Mouse (Mus musculus) bone marrow macrophage, adult 2 months (primary cell): ENCODE measurements around the gene Trip6.

Experiments used
- CTCF ChIP-seq: IDR thresholded peaks from 2 replicates; pipeline ENCODE4 v1.5.1; 2012; ENCODE audit warnings: low read depth, mild to moderate bottlenecking, low read length, moderate library complexity
- POLR2A ChIP-seq: IDR thresholded peaks from 2 replicates; pipeline ENCODE4 v1.6.1; 2012; ENCODE audit warnings: mild to moderate bottlenecking, low read depth, low read length, borderline replicate concordance

- no peak for TF ChIP-seq CTCF
- TF ChIP-seq POLR2A: no peak
These were observed 20.1 kb upstream of the Trip6 start for GRCm38 (mm10) chr5:137334317-137334716.
